ENCODE assay signal across 24 mouse cellular contexts in the genomic region with DNA sequence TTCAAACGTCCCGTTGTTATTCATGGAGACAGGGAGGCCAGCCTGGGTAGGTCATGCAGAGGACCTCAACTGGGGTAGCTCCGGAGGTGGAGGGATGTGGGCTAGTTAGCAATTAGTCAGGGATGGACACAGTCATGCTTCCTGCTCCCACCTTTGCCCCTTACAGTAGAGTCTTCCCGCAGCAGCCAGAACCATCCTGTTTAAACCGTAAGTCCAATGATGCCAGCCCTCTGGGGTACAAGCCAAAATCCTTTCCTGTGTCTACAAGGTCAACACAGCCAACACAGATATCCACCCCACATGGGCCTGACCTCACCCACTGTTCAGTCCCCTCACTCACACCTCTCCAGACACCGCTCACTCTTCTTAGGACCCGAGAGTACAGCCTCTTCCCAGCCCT. TPM values are rescaled to one million over a fixed set of nuclear protein-coding genes. Genes with fewer than 3 reads are reported as not detected.
A peak's percentile ranks its signal among the peaks of the same experiment; 100 is the strongest.
DNase-seq lines count a peak whose midpoint lies in the region; ATAC-seq and TF ChIP-seq lines count a peak whose summit lies in the region.
"Had no signal": no experiment of that assay in that cellular context is flagged by ENCODE, and none has a peak within 500 bp of the region (broad histone marks: within the 10 kb centered on the region; RNA-seq: fewer than 3 reads in every experiment).

No protein-coding gene starts in this region.

- H3K4me3 ChIP-seq in forebrain, embryonic 11.5 days (ENCODE audit: low read depth, low read length) = no peak overlapping the region
- H3K4me3 ChIP-seq in forebrain, embryonic 12.5 days (replicated peaks) = no peak overlapping the region
- no peak overlapping the region for H3K4me3 ChIP-seq in kidney, postnatal 0 days (replicated peaks; ENCODE audit: low read depth, low read length)
- H3K4me3 ChIP-seq in heart, adult 2 months = no peak overlapping the region
- H3K4me3 ChIP-seq: embryonic facial prominence, embryonic 15.5 days; erythroblast, embryonic 14.5 days; forebrain, embryonic 10.5 days; heart, embryonic 13.5 days; hindbrain, embryonic 12.5 days had no signal

- H3K4me1 ChIP-seq in forebrain, embryonic 11.5 days (replicated peaks; ENCODE audit: control insufficient read depth, insufficient read depth, low read length) = no peaks in the 10 kb centered on the region
- H3K4me1 ChIP-seq in forebrain, embryonic 12.5 days = 0 out of 2 replicates have a peak, but pooled peaks cover 3% of the 10 kb centered on the region
- no peaks in the 10 kb centered on the region for H3K4me1 ChIP-seq in kidney, postnatal 0 days (replicated peaks; ENCODE audit: insufficient read depth, low read length)
- H3K4me1 ChIP-seq in heart, adult 2 months (ENCODE audit: control insufficient read depth, insufficient read depth, low read length) = no peaks in the 10 kb centered on the region
- H3K4me1 ChIP-seq: embryonic facial prominence, embryonic 15.5 days; heart, embryonic 13.5 days had no signal

- no peak for TF ChIP-seq EP300 in heart, adult 2 months (IDR thresholded peaks at IDR 0.05; ENCODE audit: insufficient read depth, low read depth, low read length)

- H3K79me2 ChIP-seq in heart, adult 2 months (replicated peaks; ENCODE audit: control insufficient read depth, insufficient read depth, low read length) = no peaks in the 10 kb centered on the region

- no peak for TF ChIP-seq POLR2A in heart, adult 2 months (IDR thresholded peaks at IDR 0.05; ENCODE audit: insufficient read depth, low read depth, low read length)

- H3K9me3 ChIP-seq in forebrain, embryonic 11.5 days (ENCODE audit: control insufficient read depth, low read length) = no peaks in the 10 kb centered on the region
- H3K9me3 ChIP-seq in forebrain, embryonic 12.5 days = no peaks in the 10 kb centered on the region
- H3K9me3 ChIP-seq in kidney, postnatal 0 days (replicated peaks; ENCODE audit: low read length) = no peaks in the 10 kb centered on the region
- H3K9me3 ChIP-seq: embryonic facial prominence, embryonic 15.5 days; forebrain, embryonic 10.5 days; G1E; heart, embryonic 13.5 days; hindbrain, embryonic 12.5 days had no signal

- H3K27me3 ChIP-seq in forebrain, embryonic 11.5 days (ENCODE audit: control insufficient read depth, insufficient read depth, low read length) = no peaks in the 10 kb centered on the region
- H3K27me3 ChIP-seq in forebrain, embryonic 12.5 days = no peaks in the 10 kb centered on the region
- H3K27me3 ChIP-seq in kidney, postnatal 0 days (ENCODE audit: insufficient read depth, low read length) = no peaks in the 10 kb centered on the region
- H3K27me3 ChIP-seq in heart, adult 2 months (ENCODE audit: control insufficient read depth, insufficient read depth, low read length) = no peaks in the 10 kb centered on the region
- H3K27me3 ChIP-seq: embryonic facial prominence, embryonic 15.5 days; hindbrain, embryonic 12.5 days had no signal

- DNase-seq in forebrain, embryonic 11.5 days (ENCODE audit: low spot score) = peak; percentile 43
- DNase-seq in kidney, adult 9 months = peak; percentile 94
- DNase-seq in kidney, postnatal 0 days (ENCODE audit: low spot score) = no peak
- DNase-seq in kidney, postnatal 36 days = peak; percentile 78 to 87
- DNase-seq in frontal cortex, adult 2 months (ENCODE audit: extremely low spot score in 1 of 2, low spot score in 1 of 2) = no peak
- no peak for DNase-seq in natural killer cell, adult 2 months (ENCODE audit: low spot score in 2 of 2)
- no peak for DNase-seq in heart, adult 2 months
- DNase-seq: adrenal gland, adult 8-10 months; adrenal gland, postnatal 36 days; B cell, adult 2 months; cerebellum, adult 8-10 months; cerebellum, postnatal 14 days; embryo, embryonic 11 days; gastrocnemius, postnatal 14 days; heart, postnatal 36 days had no signal

- 93% methylated on average over 7 of the region's 7 CpGs for WGBS in forebrain, embryonic 11.5 days
- WGBS in forebrain, embryonic 12.5 days = 90% methylated on average over 7 of the region's 7 CpGs
- 51% methylated on average over 7 of the region's 7 CpGs for WGBS in kidney, postnatal 0 days
- 73% methylated on average over 7 of the region's 7 CpGs for WGBS in heart, adult 2 months

- H3K27ac ChIP-seq in forebrain, embryonic 11.5 days (ENCODE audit: low read depth, low read length) = no peak overlapping the region
- H3K27ac ChIP-seq in forebrain, embryonic 12.5 days = no peak overlapping the region
- H3K27ac ChIP-seq in kidney, postnatal 0 days = no peak overlapping the region
- no peak overlapping the region for H3K27ac ChIP-seq in heart, adult 2 months
- H3K27ac ChIP-seq: embryonic facial prominence, embryonic 15.5 days; forebrain, embryonic 10.5 days; heart, embryonic 13.5 days; hindbrain, embryonic 12.5 days had no signal

- intact Hi-C loops in heart, adult 2 months (cut with DNase I) = loop anchor here (5.0 kb wide), 1 partner anchor 119 kb away; no protein-coding TSS in a partner anchor

- TF ChIP-seq CTCF in kidney, postnatal 0 days (IDR thresholded peaks at IDR 0.05; ENCODE audit: low read depth) = no peak
- no peak for TF ChIP-seq CTCF in heart, adult 2 months (IDR thresholded peaks at IDR 0.05)

- H3K9ac ChIP-seq in forebrain, embryonic 11.5 days (ENCODE audit: low read length) = no peak overlapping the region
- no peak overlapping the region for H3K9ac ChIP-seq in forebrain, embryonic 12.5 days
- no peak overlapping the region for H3K9ac ChIP-seq in kidney, postnatal 0 days (ENCODE audit: low read depth, low read length)
- no peak overlapping the region for H3K9ac ChIP-seq in heart, adult 2 months (ENCODE audit: low read depth, low read length)
- H3K9ac ChIP-seq: embryonic facial prominence, embryonic 15.5 days; heart, embryonic 13.5 days; hindbrain, embryonic 12.5 days had no signal

- no peak for ATAC-seq in forebrain, embryonic 11.5 days (replicated peaks; ENCODE audit: low FRiP score)
- no peak for ATAC-seq in forebrain, embryonic 12.5 days (ENCODE audit: low FRiP score)
- ATAC-seq in kidney, postnatal 0 days (replicated peaks; ENCODE audit: low FRiP score, low read depth) = peak; percentile 86
- ATAC-seq: CD4-positive, CD25-positive, alpha-beta regulatory T cell, adult 4 months; forebrain, embryonic 16.5 days had no signal

- H3K4me2 ChIP-seq in forebrain, embryonic 11.5 days (ENCODE audit: low read depth, low read length, severe bottlenecking) = no peak overlapping the region
- H3K4me2 ChIP-seq in forebrain, embryonic 12.5 days = no peak overlapping the region
- no peak overlapping the region for H3K4me2 ChIP-seq in kidney, postnatal 0 days (ENCODE audit: low read length)
- H3K4me2 ChIP-seq: embryonic facial prominence, embryonic 15.5 days; heart, embryonic 13.5 days; hindbrain, embryonic 12.5 days had no signal

- no peaks in the 10 kb centered on the region for H3K36me3 ChIP-seq in forebrain, embryonic 11.5 days (ENCODE audit: control insufficient read depth, insufficient read depth, low read length)
- H3K36me3 ChIP-seq in forebrain, embryonic 12.5 days (replicated peaks) = no peaks in the 10 kb centered on the region
- H3K36me3 ChIP-seq in kidney, postnatal 0 days (ENCODE audit: insufficient read depth, low read length) = no peaks in the 10 kb centered on the region
- no peaks in the 10 kb centered on the region for H3K36me3 ChIP-seq in heart, adult 2 months (ENCODE audit: control insufficient read depth, insufficient read depth, low read length)
- H3K36me3 ChIP-seq: G1E; heart, embryonic 13.5 days; hindbrain, embryonic 12.5 days had no signal

RNA-seq across cellular contexts. Expression of a gene that starts 17.7 kb away (rescaled TPM):
- polyA plus RNA-seq in forebrain, embryonic 11.5 days (2014; fragmentation: Nextera tagmentation; extraction: Ambion mirVana) = 45.3 and 48.6 TPM in 2 replicates
- 38.2 and 43.8 TPM in 2 replicates for polyA plus RNA-seq in forebrain, embryonic 12.5 days (2016; fragmentation: Nextera tagmentation; extraction: Ambion mirVana)
- 47.5 and 52.9 TPM in 2 replicates for polyA plus RNA-seq in kidney, postnatal 0 days (2015; fragmentation: Nextera tagmentation; extraction: Ambion mirVana)
- 22.6 and 24.7 TPM in 2 replicates for polyA plus RNA-seq in frontal cortex, adult 2 months (2012; rRNA removed)
- total RNA-seq in heart, adult 2 months (2021) = 10 to 100 TPM; 30.8 to 33.8 TPM
- 57.6 and 58.2 TPM in 2 replicates for polyA plus RNA-seq in heart, adult 2 months (2012; rRNA removed)
- polyA plus RNA-seq: G1E had no signal

RNA-seq across cellular contexts. Expression of a gene that starts 23.3 kb away (rescaled TPM):
- 1.8 and 2.7 TPM in 2 replicates for polyA plus RNA-seq in forebrain, embryonic 11.5 days (2014; fragmentation: Nextera tagmentation; extraction: Ambion mirVana)
- polyA plus RNA-seq in forebrain, embryonic 12.5 days (2016; fragmentation: Nextera tagmentation; extraction: Ambion mirVana) = 0.92 and 1.6 TPM in 2 replicates
- polyA plus RNA-seq in kidney, postnatal 0 days (2015; fragmentation: Nextera tagmentation; extraction: Ambion mirVana) = 3.6 TPM in 2 replicates
- polyA plus RNA-seq in frontal cortex, adult 2 months (2012; rRNA removed) = 6.6 and 8.9 TPM in 2 replicates
- 1 to 10 TPM; 5.1 to 5.5 TPM for total RNA-seq in heart, adult 2 months (2021)
- polyA plus RNA-seq in heart, adult 2 months (2012; rRNA removed) = 5.6 and 7.0 TPM in 2 replicates
- total RNA-seq: G1E had no signal
- polyA plus RNA-seq: CD4-positive, CD25-positive, alpha-beta regulatory T cell, adult 4 months; G1E had no signal

RNA-seq across cellular contexts. Expression of a gene that starts 48.7 kb away (rescaled TPM):
- polyA plus RNA-seq in forebrain, embryonic 11.5 days (2014; fragmentation: Nextera tagmentation; extraction: Ambion mirVana) = 16.0 and 16.4 TPM in 2 replicates
- polyA plus RNA-seq in forebrain, embryonic 12.5 days (2016; fragmentation: Nextera tagmentation; extraction: Ambion mirVana) = 10.5 and 12.7 TPM in 2 replicates
- polyA plus RNA-seq in kidney, postnatal 0 days (2015; fragmentation: Nextera tagmentation; extraction: Ambion mirVana) = 11.2 and 13.9 TPM in 2 replicates
- polyA plus RNA-seq in frontal cortex, adult 2 months (2012; rRNA removed) = 20.5 and 27.1 TPM in 2 replicates
- total RNA-seq in heart, adult 2 months (2021) = 10 to 100 TPM; 59.9 to 63.6 TPM
- 37.4 and 62.3 TPM in 2 replicates for polyA plus RNA-seq in heart, adult 2 months (2012; rRNA removed)
- polyA plus RNA-seq: CD4-positive, CD25-positive, alpha-beta regulatory T cell, adult 4 months; erythroblast, embryonic 14.5 days; G1E had no signal

Comparison
In these comparisons a context has a peak if more than half of its experiments do, and no peak if none do; other contexts are left out.
1. DNase-seq: peak in forebrain, embryonic 11.5 days (single experiment), kidney, adult 9 months (single experiment) and kidney, postnatal 36 days (2 of 2); none in kidney, postnatal 0 days (single experiment), frontal cortex, adult 2 months (0 of 2), natural killer cell, adult 2 months (0 of 2) and heart, adult 2 months (0 of 2).